Mouse (Mus musculus): Measurements from ENCODE around the gene Col17a1. TPM values are rescaled to one million over a fixed set of nuclear protein-coding genes. Genes with fewer than 3 reads are reported as not detected.
A peak's percentile ranks its signal among the peaks of the same experiment; 100 is the strongest.

The Col17a1 gene
- 7.3 and 8.5 TPM in 2 replicates for polyA plus RNA-seq (2016; fragmentation: Nextera tagmentation; extraction: Ambion mirVana)

- no peaks in the 10 kb centered on the region for H3K9me3 ChIP-seq
- no peak within 1 kb of the TSS for H3K4me3 ChIP-seq
- H3K4me2 ChIP-seq (replicated peaks), result no peak within 1 kb of the TSS
- 63% methylated on average over 6 of the region's 6 CpGs for WGBS
- H3K9ac ChIP-seq, result no peak within 1 kb of the TSS
- no peaks in the 10 kb centered on the region for H3K36me3 ChIP-seq
- no peak for ATAC-seq (ENCODE audit: insufficient number of reproducible peaks, insufficient read depth, low FRiP score, low TSS enrichment)
- no peak within 1 kb of the TSS for H3K27ac ChIP-seq
- no peaks in the 10 kb centered on the region for H3K4me1 ChIP-seq
- no peaks in the 10 kb centered on the region for H3K27me3 ChIP-seq
Observed at GRCm38 (mm10) chr19:47691994-47692393, at the start of gene Col17a1. Gene Col17a1 (minus strand): TSS chr19:47692094.

GRCm38 (mm10) chr19:47731931-47732330 lies 40.0 kb upstream of the Col17a1 start:
- Histone ChIP-seq H3K27me3 (no peaks in the 10 kb centered on the region), H3K9me3 (no peaks in the 10 kb centered on the region), H3K36me3 (peaks cover 39% of the 10 kb centered on the region), H3K27ac (peak overlapping the region; percentile 98), H3K4me2 (replicated peaks) (peak overlapping the region; percentile 71), H3K4me1 (0 out of 2 replicates have a peak, but pooled peaks cover 9% of the 10 kb centered on the region), H3K9ac (peak overlapping the region; percentile 80), H3K4me3 (peak overlapping the region; percentile 75)
- WGBS, result 3% methylated on average over 13 of the region's 15 CpGs
- ATAC-seq (ENCODE audit: insufficient number of reproducible peaks, insufficient read depth, low FRiP score, low TSS enrichment), result no peak

- under 1% methylated on average over 56 of the region's 72 CpGs for WGBS
- Histone ChIP-seq H3K9me3 (no peaks in the 10 kb centered on the region), H3K4me1 (0 out of 2 replicates have a peak, but pooled peaks cover 9% of the 10 kb centered on the region), H3K27ac (peak within 1 kb of the TSS; percentile 98), H3K27me3 (no peaks in the 10 kb centered on the region), H3K9ac (peak within 1 kb of the TSS; percentile 80), H3K36me3 (peaks cover 34% of the 10 kb centered on the region), H3K4me3 (peak within 1 kb of the TSS; percentile 75), H3K4me2 (replicated peaks) (peak within 1 kb of the TSS; percentile 71)
- peak; percentile 97 for ATAC-seq (ENCODE audit: insufficient number of reproducible peaks, insufficient read depth, low FRiP score, low TSS enrichment)
Observed at GRCm38 (mm10) chr19:47731071-47731881, 39.4 kb upstream of the Col17a1 start, which contains the start of gene Sfr1. Gene Sfr1 (plus strand): TSS chr19:47731682.

GRCm38 (mm10) chr19:47730691-47731070 lies 38.8 kb upstream of the Col17a1 start:
- 0% methylated on average over 12 of the region's 12 CpGs for WGBS
- peak overlapping the region; percentile 71 for H3K4me2 ChIP-seq (replicated peaks)
- peak overlapping the region; percentile 75 for H3K4me3 ChIP-seq
- H3K9me3 ChIP-seq, result no peaks in the 10 kb centered on the region
- 0 out of 2 replicates have a peak, but pooled peaks cover 9% of the 10 kb centered on the region for H3K4me1 ChIP-seq
- peak; percentile 88 for ATAC-seq (ENCODE audit: insufficient number of reproducible peaks, insufficient read depth, low FRiP score, low TSS enrichment)
- H3K27ac ChIP-seq, result peak overlapping the region; percentile 98
- no peaks in the 10 kb centered on the region for H3K27me3 ChIP-seq
- H3K9ac ChIP-seq, result peak overlapping the region; percentile 80
- H3K36me3 ChIP-seq, result peaks cover 28% of the 10 kb centered on the region

GRCm38 (mm10) chr19:47725643-47726140 lies 33.8 kb upstream of the Col17a1 start:
- 0 out of 2 replicates have a peak, but pooled peaks cover 12% of the 10 kb centered on the region for H3K4me1 ChIP-seq
- ATAC-seq (ENCODE audit: insufficient number of reproducible peaks, insufficient read depth, low FRiP score, low TSS enrichment), result no peak
- H3K9ac ChIP-seq, result no peak overlapping the region
- no peaks in the 10 kb centered on the region for H3K9me3 ChIP-seq
- no peaks in the 10 kb centered on the region for H3K36me3 ChIP-seq
- H3K4me2 ChIP-seq (replicated peaks), result no peak overlapping the region
- H3K27me3 ChIP-seq, result no peaks in the 10 kb centered on the region
- 58% methylated on average over 7 of the region's 7 CpGs for WGBS
- H3K4me3 ChIP-seq, result no peak overlapping the region
- H3K27ac ChIP-seq, result no peak overlapping the region

- H3K4me3 ChIP-seq, result no peak overlapping the region
- H3K4me2 ChIP-seq (replicated peaks), result no peak overlapping the region
- WGBS, result 83% methylated on average over 4 of the region's 4 CpGs
- no peak overlapping the region for H3K27ac ChIP-seq
- no peaks in the 10 kb centered on the region for H3K36me3 ChIP-seq
- peaks cover under 1% of the 10 kb centered on the region; the same call in 1 of the 2 replicates for H3K27me3 ChIP-seq
- H3K4me1 ChIP-seq, result 0 out of 2 replicates have a peak, but pooled peaks cover 8% of the 10 kb centered on the region
- H3K9ac ChIP-seq, result no peak overlapping the region
- no peak for ATAC-seq (ENCODE audit: insufficient number of reproducible peaks, insufficient read depth, low FRiP score, low TSS enrichment)
- no peaks in the 10 kb centered on the region for H3K9me3 ChIP-seq
Observed at GRCm38 (mm10) chr19:47724903-47725302, 33.0 kb upstream of the Col17a1 start.

- H3K9ac ChIP-seq, result no peak overlapping the region
- ATAC-seq (ENCODE audit: insufficient number of reproducible peaks, insufficient read depth, low FRiP score, low TSS enrichment), result no peak
Observed at GRCm38 (mm10) chr19:47722471-47722870, 30.6 kb upstream of the Col17a1 start.

GRCm38 (mm10) chr19:47719147-47719546 lies 27.3 kb upstream of the Col17a1 start:
- Histone ChIP-seq H3K4me2 (replicated peaks) (no peak overlapping the region), H3K36me3 (no peaks in the 10 kb centered on the region), H3K27ac (no peak overlapping the region), H3K9ac (no peak overlapping the region), H3K4me1 (0 out of 2 replicates have a peak, but pooled peaks cover 2% of the 10 kb centered on the region), H3K27me3 (peaks cover 2% of the 10 kb centered on the region; the same call in 1 of the 2 replicates), H3K4me3 (no peak overlapping the region), H3K9me3 (no peaks in the 10 kb centered on the region)
- no peak for ATAC-seq (ENCODE audit: insufficient number of reproducible peaks, insufficient read depth, low FRiP score, low TSS enrichment)
- 83% methylated on average over 3 of the region's 3 CpGs for WGBS

More at GRCm38 (mm10) chr19:47722471-47722870, 30.6 kb upstream of the Col17a1 start:
- no peak overlapping the region for H3K4me2 ChIP-seq (replicated peaks)
- no peaks in the 10 kb centered on the region for H3K36me3 ChIP-seq
- H3K9me3 ChIP-seq, result no peaks in the 10 kb centered on the region
- no peak overlapping the region for H3K27ac ChIP-seq
- WGBS, result 80% methylated on average over 6 of the region's 6 CpGs
- peaks cover 2% of the 10 kb centered on the region; the same call in 1 of the 2 replicates for H3K27me3 ChIP-seq
- H3K4me3 ChIP-seq, result no peak overlapping the region
- H3K4me1 ChIP-seq, result 0 out of 2 replicates have a peak, but pooled peaks cover 2% of the 10 kb centered on the region

- Histone ChIP-seq H3K9ac (no peak overlapping the region), H3K4me1 (no peaks in the 10 kb centered on the region), H3K36me3 (no peaks in the 10 kb centered on the region), H3K27me3 (peaks cover 2% of the 10 kb centered on the region; the same call in 1 of the 2 replicates), H3K9me3 (no peaks in the 10 kb centered on the region), H3K27ac (no peak overlapping the region), H3K4me2 (replicated peaks) (no peak overlapping the region), H3K4me3 (no peak overlapping the region)
- 65% methylated on average over 2 of the region's 2 CpGs for WGBS
- ATAC-seq (ENCODE audit: insufficient number of reproducible peaks, insufficient read depth, low FRiP score, low TSS enrichment), result no peak
Observed at GRCm38 (mm10) chr19:47716144-47716543, 24.2 kb upstream of the Col17a1 start.

- Histone ChIP-seq H3K36me3 (no peaks in the 10 kb centered on the region), H3K9ac (no peak overlapping the region), H3K4me3 (no peak overlapping the region), H3K27ac (no peak overlapping the region), H3K9me3 (no peaks in the 10 kb centered on the region), H3K27me3 (no peaks in the 10 kb centered on the region), H3K4me1 (no peaks in the 10 kb centered on the region), H3K4me2 (replicated peaks) (no peak overlapping the region)
- no peak for ATAC-seq (ENCODE audit: insufficient number of reproducible peaks, insufficient read depth, low FRiP score, low TSS enrichment)
- WGBS, result 70% methylated on average over 9 of the region's 9 CpGs
Observed at GRCm38 (mm10) chr19:47713457-47713856, 21.6 kb upstream of the Col17a1 start.

GRCm38 (mm10) chr19:47710376-47710775 lies 18.5 kb upstream of the Col17a1 start:
- H3K9me3 ChIP-seq, result no peaks in the 10 kb centered on the region
- H3K4me2 ChIP-seq (replicated peaks), result no peak overlapping the region
- no peak overlapping the region for H3K4me3 ChIP-seq
- no peaks in the 10 kb centered on the region for H3K27me3 ChIP-seq
- no peak overlapping the region for H3K27ac ChIP-seq
- no peak overlapping the region for H3K9ac ChIP-seq
- H3K4me1 ChIP-seq, result no peaks in the 10 kb centered on the region
- WGBS, result 86% methylated on average over 4 of the region's 4 CpGs
- no peaks in the 10 kb centered on the region for H3K36me3 ChIP-seq
- no peak for ATAC-seq (ENCODE audit: insufficient number of reproducible peaks, insufficient read depth, low FRiP score, low TSS enrichment)
